Mouse (Mus musculus) kidney, adult 10 weeks (tissue): ENCODE measurements around the gene Pign. TPM values are rescaled to one million over a fixed set of nuclear protein-coding genes. Genes with fewer than 3 reads are reported as not detected.

ENCODE experiments used
- polyA plus RNA-seq: library from polyadenylated mRNA; stranded (reverse); fragments of 350-450 nt; fragmentation: Illumina TruSeq; extraction: RNeasy Lipid Tissue Mini Kit (QIAGEN cat#74804); gene quantifications from one replicate; pipeline ENCODE4 v1.2.3, GENCODE M21; 2014; ENCODE audit warnings: low read depth, low replicate concordance

Pign gene
- 28.0 TPM for polyA plus RNA-seq

GRCm38 (mm10) chr1:105663171-105663961, at the start of gene Pign, which contains the start of gene Relch:
Pign (minus strand) TSS chr1:105663677.
Relch (plus strand) TSS chr1:105663861.

Other genes with a start within 250 kb of the Pign start
- gene Relch, start 184 bp upstream of the Pign start, polyA plus RNA-seq = 40.0 TPM
- 2.9 TPM for gene Tnfrsf11a, start 117.0 kb upstream of the Pign start, polyA plus RNA-seq